8 mouse cellular contexts compared by ENCODE assay signal in genomic region chr3:87816646-87817093, GRCm38 (mm10). TPM values are rescaled to one million over a fixed set of nuclear protein-coding genes. Genes with fewer than 3 reads are reported as not detected.
DNase-seq lines count a peak whose midpoint lies in the region; ATAC-seq and TF ChIP-seq lines count a peak whose summit lies in the region.

No protein-coding gene starts in this region.

- 0 out of 2 replicates have a peak, but pooled peaks have one; percentile 30 for ATAC-seq in embryonic facial prominence, embryonic 12.5 days (ENCODE audit: insufficient number of reproducible peaks, insufficient read depth, low FRiP score, low TSS enrichment)
- ATAC-seq in limb, embryonic 11.5 days (ENCODE audit: insufficient number of reproducible peaks, low FRiP score, low TSS enrichment, low read depth), result 0 out of 2 replicates have a peak, but pooled peaks have one; percentile 37
- ATAC-seq in midbrain, embryonic 15.5 days (replicated peaks), result peak; percentile 76; the same call in 1 of the 2 replicates

- peak; percentile 98 for TF ChIP-seq CTCF in kidney, adult 2 months (conservative IDR thresholded peaks at IDR 0.05; ENCODE audit: insufficient read depth, insufficient read length, low read depth, low read length)

- no peaks in the 10 kb centered on the region for H3K9me3 ChIP-seq in embryonic facial prominence, embryonic 12.5 days
- no peaks in the 10 kb centered on the region for H3K9me3 ChIP-seq in limb, embryonic 11.5 days (ENCODE audit: control insufficient read depth, low read length)
- H3K9me3 ChIP-seq in midbrain, embryonic 15.5 days, result no peaks in the 10 kb centered on the region

- H3K4me3 ChIP-seq in embryonic facial prominence, embryonic 12.5 days, result no peak overlapping the region
- no peak overlapping the region for H3K4me3 ChIP-seq in kidney, adult 2 months (ENCODE audit: insufficient read depth, low read depth, low read length)
- H3K4me3 ChIP-seq in limb, embryonic 11.5 days (ENCODE audit: low read depth, low read length), result no peak overlapping the region
- no peak overlapping the region for H3K4me3 ChIP-seq in midbrain, embryonic 15.5 days

- no peaks in the 10 kb centered on the region for H3K36me3 ChIP-seq in embryonic facial prominence, embryonic 12.5 days
- H3K36me3 ChIP-seq in kidney, adult 2 months (ENCODE audit: control insufficient read depth, insufficient read depth, low read length), result no peaks in the 10 kb centered on the region
- no peaks in the 10 kb centered on the region for H3K36me3 ChIP-seq in limb, embryonic 11.5 days (ENCODE audit: control insufficient read depth, insufficient read depth, low read length)
- no peaks in the 10 kb centered on the region for H3K36me3 ChIP-seq in midbrain, embryonic 15.5 days (replicated peaks)

- 0 out of 2 replicates have a peak overlapping the region, but pooled peaks have one; percentile 8 for H3K4me2 ChIP-seq in embryonic facial prominence, embryonic 12.5 days (replicated peaks)
- no peak overlapping the region for H3K4me2 ChIP-seq in limb, embryonic 11.5 days (ENCODE audit: low read depth, severe bottlenecking)
- peak overlapping the region; percentile 6; the same call in 1 of the 2 replicates for H3K4me2 ChIP-seq in midbrain, embryonic 15.5 days

- no peak overlapping the region for H3K9ac ChIP-seq in embryonic facial prominence, embryonic 12.5 days
- no peak overlapping the region; the same call in 1 of the 2 replicates for H3K9ac ChIP-seq in limb, embryonic 11.5 days (ENCODE audit: low read length)
- H3K9ac ChIP-seq in midbrain, embryonic 15.5 days, result no peak overlapping the region

- 6% methylated on average over 12 of the region's 12 CpGs for WGBS in embryonic facial prominence, embryonic 12.5 days
- 4% methylated on average over 12 of the region's 12 CpGs for WGBS in kidney, adult 2 months
- WGBS in limb, embryonic 11.5 days, result 8% methylated on average over 12 of the region's 12 CpGs
- WGBS in midbrain, embryonic 15.5 days, result 6% methylated on average over 12 of the region's 12 CpGs

- H3K27ac ChIP-seq in embryonic facial prominence, embryonic 12.5 days, result no peak overlapping the region
- no peak overlapping the region for H3K27ac ChIP-seq in kidney, adult 2 months (ENCODE audit: insufficient read depth, low read depth, low read length)
- no peak overlapping the region for H3K27ac ChIP-seq in limb, embryonic 11.5 days (replicated peaks; ENCODE audit: low read depth, low read length)
- H3K27ac ChIP-seq in midbrain, embryonic 15.5 days, result no peak overlapping the region

- peaks cover 9% of the 10 kb centered on the region; the same call in 1 of the 2 replicates for H3K4me1 ChIP-seq in embryonic facial prominence, embryonic 12.5 days
- H3K4me1 ChIP-seq in kidney, adult 2 months (ENCODE audit: control insufficient read depth, insufficient read depth, low read length), result no peaks in the 10 kb centered on the region
- H3K4me1 ChIP-seq in limb, embryonic 11.5 days (ENCODE audit: control insufficient read depth, insufficient read depth, low read length), result 0 out of 2 replicates have a peak, but pooled peaks cover 3% of the 10 kb centered on the region
- H3K4me1 ChIP-seq in midbrain, embryonic 15.5 days, result peaks cover 4% of the 10 kb centered on the region

- peak; percentile 77 for DNase-seq in A20 (ENCODE audit: low read depth, low spot score)
- DNase-seq in adrenal gland, postnatal 25 days, result peak; percentile 61
- peak; percentile 80 for DNase-seq in heart, adult 8-10 months (ENCODE audit: low spot score)
- DNase-seq in kidney, adult 2 months, result peak; percentile 83
- peak; percentile 89 for DNase-seq in limb, embryonic 11.5 days (ENCODE audit: low spot score)
- DNase-seq in spleen, postnatal 10 days (ENCODE audit: low spot score in 2 of 2), result peak; percentile 46 to 77

- TF ChIP-seq POLR2A in kidney, adult 2 months (IDR thresholded peaks at IDR 0.05; ENCODE audit: low read depth, low read length), result no peak

- peaks cover 37% of the 10 kb centered on the region for H3K27me3 ChIP-seq in embryonic facial prominence, embryonic 12.5 days
- H3K27me3 ChIP-seq in kidney, adult 2 months (replicated peaks; ENCODE audit: control insufficient read depth, insufficient read depth, low read length), result no peaks in the 10 kb centered on the region
- peaks cover 10% of the 10 kb centered on the region for H3K27me3 ChIP-seq in limb, embryonic 11.5 days (ENCODE audit: control insufficient read depth, insufficient read depth, low read length)
- H3K27me3 ChIP-seq in midbrain, embryonic 15.5 days (replicated peaks), result peaks cover 4% of the 10 kb centered on the region; the same call in 1 of the 2 replicates

RNA-seq across cellular contexts. Expression of gene Pear1, which starts 7.4 kb away (rescaled TPM):
- 20.7 and 23.0 TPM in 2 replicates for total RNA-seq in adrenal gland, postnatal 25 days (2021)
- polyA plus RNA-seq in embryonic facial prominence, embryonic 12.5 days (2016; fragmentation: Nextera tagmentation; extraction: Ambion mirVana), result 14.4 and 15.1 TPM in 2 replicates
- total RNA-seq in heart, adult 8-10 months (2022), result 10 to 100 TPM; 14.0 to 19.9 (median 15.4) TPM
- 60.5 and 71.0 TPM in 2 replicates for polyA plus RNA-seq in kidney, adult 2 months (2012; rRNA removed)
- polyA plus RNA-seq in limb, embryonic 11.5 days (2014; fragmentation: Nextera tagmentation; extraction: Ambion mirVana), result 9.4 and 11.3 TPM in 2 replicates
- 8.6 and 9.8 TPM in 2 replicates for polyA plus RNA-seq in midbrain, embryonic 15.5 days (2015; fragmentation: Nextera tagmentation; extraction: Ambion mirVana)

RNA-seq across cellular contexts. Expression of gene Insrr, which starts 19.9 kb away (rescaled TPM):
- 0.81 and 1.0 TPM in 2 replicates for total RNA-seq in adrenal gland, postnatal 25 days (2021)
- polyA plus RNA-seq in embryonic facial prominence, embryonic 12.5 days (2016; fragmentation: Nextera tagmentation; extraction: Ambion mirVana), result 1.7 and 1.9 TPM in 2 replicates
- total RNA-seq in heart, adult 8-10 months (2022), result not detected
- polyA plus RNA-seq in kidney, adult 2 months (2012; rRNA removed), result 23.9 and 27.8 TPM in 2 replicates
- polyA plus RNA-seq in limb, embryonic 11.5 days (2014; fragmentation: Nextera tagmentation; extraction: Ambion mirVana), result 0.12 and 0.26 TPM in 2 replicates
- polyA plus RNA-seq in midbrain, embryonic 15.5 days (2015; fragmentation: Nextera tagmentation; extraction: Ambion mirVana), result 0.66 and 0.69 TPM in 2 replicates

RNA-seq across cellular contexts. Expression of gene Ntrk1, which starts 21.7 kb away (rescaled TPM):
- total RNA-seq in adrenal gland, postnatal 25 days (2021), result 0.95 and 3.7 TPM in 2 replicates
- 40.0 and 51.7 TPM in 2 replicates for polyA plus RNA-seq in embryonic facial prominence, embryonic 12.5 days (2016; fragmentation: Nextera tagmentation; extraction: Ambion mirVana)
- total RNA-seq in heart, adult 8-10 months (2022), result under 1 TPM in 3 of 4 experiments, not detected in 1; 0.16 to 0.30 (median 0.19) TPM
- 2.5 and 4.5 TPM in 2 replicates for polyA plus RNA-seq in kidney, adult 2 months (2012; rRNA removed)
- 0.21 and 0.44 TPM in 2 replicates for polyA plus RNA-seq in limb, embryonic 11.5 days (2014; fragmentation: Nextera tagmentation; extraction: Ambion mirVana)
- 1.0 and 1.6 TPM in 2 replicates for polyA plus RNA-seq in midbrain, embryonic 15.5 days (2015; fragmentation: Nextera tagmentation; extraction: Ambion mirVana)

RNA-seq across cellular contexts. Expression of gene Sh2d2a, which starts 29.9 kb away (rescaled TPM):
- total RNA-seq in adrenal gland, postnatal 25 days (2021), result 0.15 TPM in 1 of 2 replicates, not detected in the other
- polyA plus RNA-seq in embryonic facial prominence, embryonic 12.5 days (2016; fragmentation: Nextera tagmentation; extraction: Ambion mirVana), result 0.08 TPM in 1 of 2 replicates, not detected in the other
- total RNA-seq in heart, adult 8-10 months (2022), result under 1 TPM in 2 of 4 experiments, not detected in 2; 0.06 to 0.16 TPM
- polyA plus RNA-seq in kidney, adult 2 months (2012; rRNA removed), result 0.56 and 2.4 TPM in 2 replicates
- polyA plus RNA-seq in limb, embryonic 11.5 days (2014; fragmentation: Nextera tagmentation; extraction: Ambion mirVana), result not detected in 2 replicates
- polyA plus RNA-seq in midbrain, embryonic 15.5 days (2015; fragmentation: Nextera tagmentation; extraction: Ambion mirVana), result not detected in 2 replicates
